Mouse (Mus musculus) heart, embryonic 10.5 days (tissue): ENCODE measurements at regions not wholly inside any gene's neighbourhood (a gene's known extent, or its start where the extent isn't known, plus 50 kb on each side); places are given as distances from the start of the nearest gene placed in this dataset.
"Not testable (repeated sequence)": the region's sequence is repeated elsewhere in the genome, so short reads cannot be mapped to it uniquely, and the experiment has no call there.

ENCODE experiments used
- DNase-seq: peaks from one replicate; pipeline ENCODE4 v3.0.0-alpha.2; 2017; ENCODE audit warnings: low spot score
- H3K27ac ChIP-seq: fragments of 300-500 bp; sonication (generic); 2 replicates; pipeline ENCODE4 v1.5.1; 2016; ENCODE audit warnings: mild to moderate bottlenecking
- H3K27me3 ChIP-seq: fragments of 300-500 bp; sonication (generic); 2 replicates; pipeline ENCODE4 v1.6.1; 2016; ENCODE audit warnings: mild to moderate bottlenecking; ENCODE audit not compliant: poor library complexity, insufficient read depth, severe bottlenecking
- H3K36me3 ChIP-seq: fragments of 300-500 bp; sonication (generic); 2 replicates; pipeline ENCODE4 v1.6.1; 2016; ENCODE audit warnings: mild to moderate bottlenecking, moderate library complexity
- H3K4me1 ChIP-seq: fragments of 300-500 bp; sonication (generic); 2 replicates; pipeline ENCODE4 v1.6.1; 2016; ENCODE audit warnings: mild to moderate bottlenecking
- H3K4me3 ChIP-seq: fragments of 300-500 bp; sonication (generic); 2 replicates; pipeline ENCODE4 v1.5.1; 2016; ENCODE audit warnings: mild to moderate bottlenecking, moderate library complexity
- H3K9me3 ChIP-seq: fragments of 300-500 bp; sonication (generic); 2 replicates; pipeline ENCODE4 v1.6.1; 2016; ENCODE audit warnings: mild to moderate bottlenecking, moderate library complexity
- WGBS: fragments of 180-500 bp; shearing (Covaris S2); methylation state at CpG from one replicate; pipeline ENCODE4 v1.1.7; 2016; 5-methylcytosine and 5-hydroxymethylcytosine counted together

GRCm38 (mm10) chr12:17992572-17992971 is 301.9 kb downstream of the Hpcal1 start:
- not testable (repeated sequence) for H3K4me1 ChIP-seq, H3K36me3 ChIP-seq, H3K9me3 ChIP-seq, H3K27me3 ChIP-seq
- peak overlapping the region; percentile 79 for H3K27ac ChIP-seq
- peak overlapping the region; percentile 68 for H3K4me3 ChIP-seq
- WGBS: under 1% methylated on average over 41 of the region's 44 CpGs
- peak; percentile 82 for DNase-seq

DNA sequence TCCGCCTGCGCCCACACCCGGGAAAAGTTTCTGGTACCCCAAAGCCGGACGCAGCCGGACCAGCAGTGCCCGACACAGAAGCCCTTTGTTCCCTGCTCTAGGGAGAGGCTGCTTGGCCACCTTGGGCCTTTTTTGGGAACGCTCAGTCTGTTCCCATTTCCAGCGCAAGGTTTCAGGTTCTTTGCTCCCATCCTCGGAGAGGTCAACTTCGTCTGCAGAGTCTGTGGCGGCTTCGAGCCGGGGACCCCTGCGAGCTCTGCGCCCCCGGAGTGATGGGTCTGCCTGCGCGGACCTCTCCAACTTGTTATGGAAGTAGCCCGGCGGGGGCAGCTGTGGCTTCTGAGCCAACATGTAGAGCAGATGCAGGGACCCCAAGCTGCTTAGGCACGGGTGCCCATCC is 302.7 kb downstream of the Hpcal1 start:
- WGBS: 4% methylated on average over 22 of the region's 22 CpGs
- DNase-seq: peak; percentile 74

More for the DNA sequence above, 302.7 kb downstream of the Hpcal1 start:
- H3K4me1 ChIP-seq, H3K36me3 ChIP-seq, H3K27ac ChIP-seq, H3K27me3 ChIP-seq, H3K9me3 ChIP-seq: not testable (repeated sequence)
- H3K4me3 ChIP-seq: peak overlapping the region; percentile 68
